Mouse (Mus musculus): ENCODE results near the gene Prl2b1. TPM values are rescaled to one million over a fixed set of nuclear protein-coding genes. Genes with fewer than 3 reads are reported as not detected.

Gene Prl2b1
- polyA plus RNA-seq (2012; rRNA removed): not detected in 2 replicates

GRCm38 (mm10) chr13:27390746-27391145 lies at the start of gene Prl2b1:
Gene Prl2b1 (minus strand): TSS chr13:27390846.

GRCm38 (mm10) chr13:27438588-27438987 lies 47.9 kb upstream of the Prl2b1 start, which contains the start of gene Prl8a6:
Gene Prl8a6 (minus strand): TSS chr13:27438688.

GRCm38 (mm10) chr13:27345373-27345772 lies 45.3 kb downstream of the Prl2b1 start, which contains the start of gene Prl8a2:
Gene Prl8a2 (plus strand): TSS chr13:27345673.

Other genes starting within 250 kb of the Prl2b1 start
- not detected in 2 replicates for gene Prl3d3, start 234.1 kb downstream of the Prl2b1 start, polyA plus RNA-seq (2012; rRNA removed)
- gene Prl3c1, start 194.2 kb downstream of the Prl2b1 start, polyA plus RNA-seq (2012; rRNA removed): not detected in 2 replicates
- gene Prl3b1, start 149.0 kb downstream of the Prl2b1 start, polyA plus RNA-seq (2012; rRNA removed): not detected in 2 replicates
- gene Prl3a1, start 131.4 kb downstream of the Prl2b1 start, polyA plus RNA-seq (2012; rRNA removed): not detected in 2 replicates
- gene Prl6a1, start 78.2 kb downstream of the Prl2b1 start, polyA plus RNA-seq (2012; rRNA removed): 0.28 TPM in 1 of 2 replicates, not detected in the other
- not detected in 2 replicates for gene Prl8a2, start 45.2 kb downstream of the Prl2b1 start, polyA plus RNA-seq (2012; rRNA removed)
- gene Prl8a6, start 47.8 kb upstream of the Prl2b1 start, polyA plus RNA-seq (2012; rRNA removed): not detected in 2 replicates
- gene Prl8a8, start 122.4 kb upstream of the Prl2b1 start, polyA plus RNA-seq (2012; rRNA removed): not detected in 2 replicates
- not detected in 2 replicates for gene Prl8a9, start 173.8 kb upstream of the Prl2b1 start, polyA plus RNA-seq (2012; rRNA removed)
- gene Prl8a1, start 191.3 kb upstream of the Prl2b1 start, polyA plus RNA-seq (2012; rRNA removed): not detected in 2 replicates
- gene Prl7b1, start 219.7 kb upstream of the Prl2b1 start, polyA plus RNA-seq (2012; rRNA removed): not detected in 2 replicates

All from colon, adult 2 months (tissue).